Mouse (Mus musculus) embryonic facial prominence, embryonic 13.5 days (tissue): ENCODE measurements at regions not wholly inside any gene's neighbourhood (a gene's known extent, or its start where the extent isn't known, plus 50 kb on each side); places are given as distances from the start of the nearest gene placed in this dataset.

Source experiments
- ATAC-seq: fragments of 200-750 bp; cut with Nextera tagmentation; 2 replicates; pipeline ENCODE4 v1.8.0; 2017; ENCODE audit warnings: low read depth; ENCODE audit not compliant: insufficient number of reproducible peaks, insufficient read depth, low FRiP score, low TSS enrichment
- H3K27ac ChIP-seq: fragments of 300-500 bp; sonication (generic); 2 replicates; pipeline ENCODE4 v1.5.1; 2015; ENCODE audit warnings: moderate library complexity, mild to moderate bottlenecking, inconsistent platforms
- H3K27me3 ChIP-seq: fragments of 300-500 bp; sonication (generic); 2 replicates; pipeline ENCODE4 v1.6.1; 2015; ENCODE audit warnings: mild to moderate bottlenecking, inconsistent platforms
- H3K36me3 ChIP-seq: fragments of 300-500 bp; sonication (generic); 2 replicates; pipeline ENCODE4 v1.6.1; 2015; ENCODE audit warnings: mild to moderate bottlenecking, inconsistent platforms
- H3K4me1 ChIP-seq: fragments of 300-500 bp; sonication (generic); 2 replicates; pipeline ENCODE4 v1.6.1; 2015; ENCODE audit warnings: inconsistent platforms
- H3K4me2 ChIP-seq: fragments of 300-500 bp; sonication (generic); 2 replicates; pipeline ENCODE4 v1.6.1; 2015; ENCODE audit warnings: moderate library complexity, mild to moderate bottlenecking, inconsistent platforms
- H3K4me3 ChIP-seq: fragments of 300-500 bp; sonication (generic); 2 replicates; pipeline ENCODE4 v1.5.1; 2015; ENCODE audit warnings: mild to moderate bottlenecking, inconsistent platforms
- H3K9ac ChIP-seq: fragments of 300-500 bp; sonication (generic); 2 replicates; pipeline ENCODE4 v1.6.1; 2015; ENCODE audit warnings: mild to moderate bottlenecking, inconsistent platforms
- H3K9me3 ChIP-seq: fragments of 300-500 bp; sonication (generic); 2 replicates; pipeline ENCODE4 v1.6.1; 2016; ENCODE audit warnings: inconsistent platforms
- WGBS: fragments of 180-500 bp; shearing (Covaris S2); methylation state at CpG from one replicate; pipeline ENCODE4 v1.1.7; 2015; ENCODE audit warnings: mixed read lengths; 5-methylcytosine and 5-hydroxymethylcytosine counted together

DNA sequence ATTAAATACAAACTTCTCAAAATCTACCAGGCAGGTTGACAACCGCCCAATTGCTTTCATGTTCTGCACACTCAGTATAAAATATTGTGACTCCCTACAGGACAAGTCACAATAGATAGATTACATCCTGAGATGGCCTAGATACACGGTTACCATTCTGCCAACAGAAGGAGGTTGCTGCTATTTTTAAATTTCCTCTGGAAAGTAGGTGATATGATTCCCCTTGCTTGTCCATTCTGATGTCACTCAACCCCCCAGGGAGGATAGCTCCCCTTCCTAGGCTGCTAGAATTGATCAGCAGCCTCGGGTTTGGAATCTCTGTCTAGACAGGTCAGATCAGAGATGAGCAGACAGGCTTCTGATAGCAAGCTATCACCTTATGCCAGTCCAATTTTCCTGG, 221.2 kb upstream of the Tnp1 start:
- Histone ChIP-seq H3K36me3 (no peaks in the 10 kb centered on the region), H3K4me1 (peaks cover 13% of the 10 kb centered on the region), H3K9me3 (no peaks in the 10 kb centered on the region), H3K27ac (no peak overlapping the region), H3K4me2 (no peak overlapping the region), H3K4me3 (no peak overlapping the region), H3K27me3 (no peaks in the 10 kb centered on the region), H3K9ac (no peak overlapping the region)
- WGBS, result 71% methylated on average over 3 of the region's 3 CpGs
- no peak for ATAC-seq

GRCm38 (mm10) chr1:73233636-73234035, 217.9 kb upstream of the Tnp1 start:
- Histone ChIP-seq H3K27me3 (no peaks in the 10 kb centered on the region), H3K4me2 (no peak overlapping the region), H3K36me3 (no peaks in the 10 kb centered on the region), H3K9me3 (no peaks in the 10 kb centered on the region), H3K4me3 (no peak overlapping the region), H3K4me1 (peaks cover 11% of the 10 kb centered on the region; the same call in 1 of the 2 replicates), H3K9ac (no peak overlapping the region), H3K27ac (no peak overlapping the region)
- no peak for ATAC-seq

DNA sequence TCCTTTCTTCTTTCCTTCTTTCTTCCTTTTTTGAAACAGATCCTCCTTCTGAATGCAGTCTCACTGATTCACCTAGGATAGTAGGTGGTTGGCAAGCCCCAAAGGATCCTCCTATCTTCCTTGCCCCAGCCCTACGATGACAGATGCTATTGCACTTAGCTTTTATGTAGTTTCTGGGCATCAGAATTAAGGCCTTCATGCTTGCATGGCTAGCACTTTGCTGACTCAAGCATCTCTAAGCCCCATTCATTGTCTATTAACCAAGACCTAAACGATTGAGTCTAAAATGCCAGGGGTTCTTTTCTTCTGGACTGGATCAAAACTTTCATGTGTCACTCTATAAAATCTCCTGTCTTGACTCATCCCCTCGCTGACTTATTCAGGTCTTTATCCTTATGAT, 217.3 kb upstream of the Tnp1 start:
- H3K4me3 ChIP-seq, result no peak overlapping the region
- no peaks in the 10 kb centered on the region for H3K9me3 ChIP-seq
- WGBS, result 83% methylated on average over 3 of the region's 3 CpGs
- no peaks in the 10 kb centered on the region for H3K27me3 ChIP-seq
- peaks cover 8% of the 10 kb centered on the region; the same call in 1 of the 2 replicates for H3K4me1 ChIP-seq
- H3K9ac ChIP-seq, result no peak overlapping the region
- H3K4me2 ChIP-seq, result no peak overlapping the region
- no peak for ATAC-seq
- no peak overlapping the region for H3K27ac ChIP-seq
- H3K36me3 ChIP-seq, result no peaks in the 10 kb centered on the region

DNA sequence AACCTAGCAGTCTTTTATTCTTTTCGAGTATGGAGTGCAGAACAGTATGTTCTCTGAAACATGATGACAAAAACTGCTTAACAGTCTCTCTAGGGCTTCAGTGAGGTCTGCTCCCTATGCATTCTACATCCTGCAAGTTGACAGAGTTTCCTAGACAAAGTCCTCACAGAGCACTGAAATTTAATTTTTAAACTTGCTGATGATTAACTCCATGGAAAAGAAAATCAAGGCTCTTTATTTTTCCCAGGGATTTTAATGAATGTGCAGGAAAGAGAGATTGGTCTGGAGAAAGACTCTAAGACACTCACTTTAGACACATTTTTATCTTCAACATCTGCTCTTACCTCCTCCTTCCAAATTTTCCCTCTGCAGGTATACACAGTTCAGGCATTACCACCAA, 214.9 kb upstream of the Tnp1 start:
- Histone ChIP-seq H3K27ac (no peak overlapping the region), H3K4me2 (no peak overlapping the region), H3K4me3 (no peak overlapping the region), H3K36me3 (no peaks in the 10 kb centered on the region), H3K4me1 (peaks cover 6% of the 10 kb centered on the region; the same call in 1 of the 2 replicates), H3K9me3 (no peaks in the 10 kb centered on the region), H3K27me3 (no peaks in the 10 kb centered on the region), H3K9ac (no peak overlapping the region)
- no peak for ATAC-seq
- WGBS, result 82% methylated on average over 1 of the region's 1 CpGs

DNA sequence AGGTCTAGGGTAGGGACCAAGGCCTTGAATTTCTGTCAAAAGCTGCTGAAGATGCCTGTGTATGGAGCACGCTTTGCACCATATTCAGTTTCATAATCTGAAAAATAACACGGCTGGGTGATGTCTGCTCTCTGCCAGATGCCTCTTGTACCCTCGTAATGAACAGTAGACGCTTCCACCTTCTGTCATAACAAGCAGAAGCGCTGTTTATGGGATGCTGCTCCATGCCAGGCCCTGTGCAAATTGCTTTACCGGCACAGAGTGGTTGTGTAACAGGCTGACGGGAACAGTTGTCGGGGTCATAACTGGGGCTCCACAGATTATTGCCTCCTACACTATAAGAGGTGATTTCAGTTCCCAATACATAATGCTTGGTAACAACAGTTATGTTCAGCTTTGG, 211.5 kb upstream of the Tnp1 start:
- no peaks in the 10 kb centered on the region for H3K36me3 ChIP-seq
- no peaks in the 10 kb centered on the region for H3K4me1 ChIP-seq
- ATAC-seq, result no peak
- H3K9ac ChIP-seq, result no peak overlapping the region
- no peak overlapping the region for H3K4me3 ChIP-seq
- no peak overlapping the region for H3K4me2 ChIP-seq
- no peaks in the 10 kb centered on the region for H3K27me3 ChIP-seq
- H3K9me3 ChIP-seq, result no peaks in the 10 kb centered on the region
- H3K27ac ChIP-seq, result no peak overlapping the region
- 92% methylated on average over 8 of the region's 8 CpGs for WGBS

- H3K27me3 ChIP-seq, result no peaks in the 10 kb centered on the region
- H3K36me3 ChIP-seq, result no peaks in the 10 kb centered on the region
- H3K9ac ChIP-seq, result no peak overlapping the region
- H3K4me2 ChIP-seq, result no peak overlapping the region
- no peak for ATAC-seq
- H3K27ac ChIP-seq, result no peak overlapping the region
- 20% methylated on average over 2 of the region's 2 CpGs for WGBS
- no peak overlapping the region for H3K4me3 ChIP-seq
- no peaks in the 10 kb centered on the region for H3K9me3 ChIP-seq
- no peaks in the 10 kb centered on the region for H3K4me1 ChIP-seq
Observed at GRCm38 (mm10) chr1:73221863-73222262, 206.2 kb upstream of the Tnp1 start.

DNA sequence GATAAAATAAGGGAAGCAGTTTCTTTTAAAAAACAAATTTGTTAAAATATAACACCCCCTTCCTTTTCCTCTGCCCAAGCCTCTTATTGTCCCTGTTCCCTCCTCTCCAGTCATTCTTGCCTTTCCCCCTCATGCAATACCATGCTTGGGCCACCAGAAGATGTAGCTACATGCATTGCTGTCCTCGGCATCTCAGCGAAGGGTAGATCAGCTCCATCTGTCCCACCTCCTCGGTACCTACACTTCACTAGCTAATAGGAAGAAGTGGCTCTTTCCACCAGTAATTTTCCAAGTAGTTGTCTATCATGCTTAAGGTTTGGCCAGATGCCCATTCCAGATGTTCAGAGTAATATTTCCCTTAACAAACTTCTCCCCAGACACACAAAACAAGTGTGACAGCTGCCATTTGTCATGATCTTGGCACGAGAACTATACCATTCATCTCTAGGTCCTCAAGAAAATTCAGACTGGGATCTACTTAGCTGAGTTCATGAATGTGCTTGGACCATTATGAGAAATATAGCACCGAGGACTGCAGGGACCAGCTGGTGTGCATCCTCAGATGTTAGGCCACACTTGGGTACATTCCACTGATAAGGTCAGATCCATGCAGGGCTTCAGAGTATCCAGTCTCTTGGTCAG, 198.7 kb upstream of the Tnp1 start:
- no peak for ATAC-seq
- H3K4me3 ChIP-seq, result no peak overlapping the region
- no peaks in the 10 kb centered on the region for H3K36me3 ChIP-seq
- no peaks in the 10 kb centered on the region for H3K9me3 ChIP-seq
- H3K4me1 ChIP-seq, result peaks cover 8% of the 10 kb centered on the region; the same call in 1 of the 2 replicates
- no peak overlapping the region for H3K9ac ChIP-seq
- no peaks in the 10 kb centered on the region for H3K27me3 ChIP-seq
- no peak overlapping the region for H3K27ac ChIP-seq
- no peak overlapping the region for H3K4me2 ChIP-seq
- 77% methylated on average over 5 of the region's 5 CpGs for WGBS

DNA sequence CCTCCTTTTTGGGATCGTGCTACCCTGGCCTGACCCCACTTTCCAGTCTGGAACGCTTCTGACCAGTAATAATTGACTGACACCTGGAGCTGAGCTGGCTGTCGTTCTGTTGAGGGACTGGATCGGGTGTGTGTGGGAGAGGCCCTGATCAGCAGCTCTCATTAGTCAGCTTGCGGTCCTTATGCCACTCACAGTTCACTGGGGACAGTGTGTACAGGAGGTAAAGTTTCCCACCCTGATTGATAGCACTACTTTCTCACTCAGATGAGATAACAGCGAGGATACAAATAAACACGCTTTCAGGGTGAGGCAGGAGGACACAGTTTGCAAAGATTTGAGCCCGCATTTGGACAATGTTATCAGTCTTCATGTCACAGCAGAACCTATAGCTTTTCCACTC, 191.7 kb upstream of the Tnp1 start:
- Histone ChIP-seq H3K4me1 (no peaks in the 10 kb centered on the region), H3K4me2 (no peak overlapping the region)
- no peak for ATAC-seq

DNA sequence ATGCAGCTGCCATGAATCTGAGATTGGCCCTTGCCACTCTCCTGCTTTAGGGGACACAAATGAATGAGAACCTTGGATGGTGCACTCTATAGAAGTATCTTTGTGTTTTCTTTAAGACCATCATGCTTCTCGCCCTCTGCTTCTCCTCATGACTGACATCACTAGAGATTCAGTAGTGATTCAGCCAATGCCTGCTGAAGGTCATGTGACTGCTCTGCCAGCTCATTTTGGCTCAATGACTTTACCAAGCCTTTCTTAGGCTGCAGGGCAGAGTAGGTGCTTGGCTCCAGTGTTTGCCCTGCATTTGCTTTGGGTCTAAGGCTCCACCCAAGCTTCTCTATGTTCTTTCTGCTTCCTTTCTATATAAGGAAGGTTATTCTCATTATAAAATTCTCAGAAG, 190.1 kb upstream of the Tnp1 start:
- H3K9me3 ChIP-seq, result no peaks in the 10 kb centered on the region
- no peak overlapping the region for H3K27ac ChIP-seq
- H3K4me3 ChIP-seq, result no peak overlapping the region
- H3K36me3 ChIP-seq, result no peaks in the 10 kb centered on the region
- 87% methylated on average over 1 of the region's 1 CpGs for WGBS
- no peaks in the 10 kb centered on the region for H3K4me1 ChIP-seq
- ATAC-seq, result no peak
- H3K9ac ChIP-seq, result no peak overlapping the region
- no peaks in the 10 kb centered on the region for H3K27me3 ChIP-seq
- no peak overlapping the region for H3K4me2 ChIP-seq

More for the DNA sequence above, 191.7 kb upstream of the Tnp1 start:
- H3K4me3 ChIP-seq, result no peak overlapping the region
- no peak overlapping the region for H3K9ac ChIP-seq
- no peaks in the 10 kb centered on the region for H3K36me3 ChIP-seq
- H3K9me3 ChIP-seq, result no peaks in the 10 kb centered on the region
- no peaks in the 10 kb centered on the region for H3K27me3 ChIP-seq
- H3K27ac ChIP-seq, result no peak overlapping the region
- WGBS, result 79% methylated on average over 8 of the region's 8 CpGs

DNA sequence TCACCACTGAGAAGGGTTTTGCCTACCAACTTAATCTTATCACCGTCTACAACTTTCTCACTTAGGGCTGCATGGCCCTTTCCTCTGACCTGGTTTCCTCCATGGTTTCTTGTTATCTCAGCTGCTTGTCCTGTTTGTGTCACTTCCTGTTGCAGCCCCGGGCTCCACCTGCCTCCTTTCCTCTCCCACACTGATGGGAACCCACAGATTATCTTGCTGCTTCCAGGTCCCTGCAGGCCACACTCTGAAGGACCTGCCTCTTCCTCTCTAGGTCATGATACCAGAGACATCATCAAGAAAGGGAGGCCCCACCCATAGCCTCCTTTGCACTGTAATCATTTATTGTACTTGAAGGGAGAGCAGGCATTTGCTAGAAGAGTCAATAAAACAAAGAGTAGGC, 184.4 kb upstream of the Tnp1 start:
- no peak overlapping the region for H3K9ac ChIP-seq
- no peaks in the 10 kb centered on the region for H3K4me1 ChIP-seq
- no peaks in the 10 kb centered on the region for H3K27me3 ChIP-seq
- ATAC-seq, result no peak
- no peaks in the 10 kb centered on the region for H3K9me3 ChIP-seq
- H3K36me3 ChIP-seq, result no peaks in the 10 kb centered on the region
- no peak overlapping the region for H3K4me3 ChIP-seq
- no peak overlapping the region for H3K4me2 ChIP-seq
- WGBS, result 65% methylated on average over 2 of the region's 2 CpGs
- H3K27ac ChIP-seq, result no peak overlapping the region

- Histone ChIP-seq H3K27ac (no peak overlapping the region), H3K4me3 (no peak overlapping the region)
Observed at GRCm38 (mm10) chr1:73190832-73191231, 175.1 kb upstream of the Tnp1 start.

GRCm38 (mm10) chr1:73188796-73189195, 173.1 kb upstream of the Tnp1 start:
- H3K9ac ChIP-seq, result no peak overlapping the region
- 79% methylated on average over 2 of the region's 2 CpGs for WGBS

More at GRCm38 (mm10) chr1:73190832-73191231, 175.1 kb upstream of the Tnp1 start:
- Histone ChIP-seq H3K9ac (no peak overlapping the region), H3K4me2 (no peak overlapping the region), H3K27me3 (no peaks in the 10 kb centered on the region), H3K4me1 (no peaks in the 10 kb centered on the region), H3K9me3 (no peaks in the 10 kb centered on the region), H3K36me3 (no peaks in the 10 kb centered on the region)
- ATAC-seq, result no peak
- 75% methylated on average over 5 of the region's 5 CpGs for WGBS

More at GRCm38 (mm10) chr1:73188796-73189195, 173.1 kb upstream of the Tnp1 start:
- no peak overlapping the region for H3K27ac ChIP-seq
- no peaks in the 10 kb centered on the region for H3K4me1 ChIP-seq
- H3K9me3 ChIP-seq, result no peaks in the 10 kb centered on the region
- no peak for ATAC-seq
- no peaks in the 10 kb centered on the region for H3K36me3 ChIP-seq
- H3K4me3 ChIP-seq, result no peak overlapping the region
- H3K27me3 ChIP-seq, result no peaks in the 10 kb centered on the region
- H3K4me2 ChIP-seq, result no peak overlapping the region
